In genomic region chr10:73552831-73553230, GRCm38 (mm10) we compare ENCODE assay signal across 10 mouse cellular contexts.
A peak's percentile ranks its signal among the peaks of the same experiment; 100 is the strongest.
DNase-seq lines count a peak whose midpoint lies in the region; ATAC-seq and TF ChIP-seq lines count a peak whose summit lies in the region.
"Had no signal": no experiment of that assay in that cellular context is flagged by ENCODE, and none has a peak within 500 bp of the region (broad histone marks: within the 10 kb centered on the region; RNA-seq: fewer than 3 reads in every experiment).

No protein-coding gene starts in this region.

- peak; percentile 16 for DNase-seq in cerebellum, adult 8-10 months
- no peak for DNase-seq in cerebellum, adult 11-12 months
- no peak for DNase-seq in lung, postnatal 0 days (ENCODE audit: low spot score)
- DNase-seq in lung, adult 18-20 months, result no peak
- peak; percentile 17 to 40 for DNase-seq in adrenal gland, postnatal 36 days
- DNase-seq in left cerebral cortex, postnatal 4 days, result peak; percentile 21
- DNase-seq in urinary bladder, postnatal 14 days (ENCODE audit: low spot score), result no peak

- H3K9ac ChIP-seq in lung, postnatal 0 days (replicated peaks; ENCODE audit: low read depth), result no peak overlapping the region
- H3K9ac ChIP-seq in forebrain, embryonic 16.5 days (replicated peaks; ENCODE audit: low read depth, low read length), result no peak overlapping the region
- H3K9ac ChIP-seq: liver, embryonic 15.5 days; neural tube, embryonic 13.5 days had no signal

- no peak overlapping the region for H3K27ac ChIP-seq in lung, postnatal 0 days (ENCODE audit: low read length)
- no peak overlapping the region for H3K27ac ChIP-seq in forebrain, embryonic 16.5 days (ENCODE audit: low read length)
- H3K27ac ChIP-seq: liver, embryonic 15.5 days; neural tube, embryonic 13.5 days had no signal

- H3K4me3 ChIP-seq in lung, postnatal 0 days (ENCODE audit: low read depth, low read length), result no peak overlapping the region
- no peak overlapping the region for H3K4me3 ChIP-seq in forebrain, embryonic 16.5 days (replicated peaks; ENCODE audit: low read length)
- H3K4me3 ChIP-seq: liver, embryonic 15.5 days; neural tube, embryonic 13.5 days had no signal

- intact Hi-C loops in left cerebral cortex, postnatal 4 days (cut with DNase I), result no loop called here

- 94% methylated on average over 10 of the region's 10 CpGs for WGBS in lung, postnatal 0 days
- 93% methylated on average over 10 of the region's 10 CpGs for WGBS in forebrain, embryonic 16.5 days

- TF ChIP-seq CTCF in lung, postnatal 0 days (IDR thresholded peaks at IDR 0.05), result peak; percentile 18; the same call in 1 of the 2 replicates

- no peaks in the 10 kb centered on the region for H3K36me3 ChIP-seq in lung, postnatal 0 days (ENCODE audit: insufficient read depth, low read length)
- no peaks in the 10 kb centered on the region for H3K36me3 ChIP-seq in forebrain, embryonic 16.5 days (ENCODE audit: control insufficient read depth, insufficient read depth)
- H3K36me3 ChIP-seq: liver, embryonic 15.5 days; neural tube, embryonic 13.5 days had no signal

- no peak for TF ChIP-seq EP300 in lung, postnatal 0 days (IDR thresholded peaks at IDR 0.05)

- H3K4me2 ChIP-seq in lung, postnatal 0 days (replicated peaks; ENCODE audit: low read depth, low read length), result no peak overlapping the region
- H3K4me2 ChIP-seq in forebrain, embryonic 16.5 days (ENCODE audit: low read length), result no peak overlapping the region
- H3K4me2 ChIP-seq: liver, embryonic 15.5 days; neural tube, embryonic 13.5 days had no signal

- ATAC-seq in lung, postnatal 0 days, result no peak
- no peak for ATAC-seq in forebrain, embryonic 16.5 days

- no peaks in the 10 kb centered on the region for H3K27me3 ChIP-seq in lung, postnatal 0 days (replicated peaks; ENCODE audit: insufficient read depth, low read length)
- H3K27me3 ChIP-seq in forebrain, embryonic 16.5 days (replicated peaks; ENCODE audit: control insufficient read depth, insufficient read depth, low read length), result no peaks in the 10 kb centered on the region
- H3K27me3 ChIP-seq: liver, embryonic 15.5 days; neural tube, embryonic 13.5 days had no signal

- H3K9me3 ChIP-seq in lung, postnatal 0 days (ENCODE audit: low read length), result no peaks in the 10 kb centered on the region
- H3K9me3 ChIP-seq in forebrain, embryonic 16.5 days (ENCODE audit: control insufficient read depth, low read length), result no peaks in the 10 kb centered on the region
- H3K9me3 ChIP-seq: liver, embryonic 15.5 days; neural tube, embryonic 13.5 days had no signal

- H3K4me1 ChIP-seq in lung, postnatal 0 days (ENCODE audit: insufficient read depth, low read depth, low read length), result no peaks in the 10 kb centered on the region
- H3K4me1 ChIP-seq in forebrain, embryonic 16.5 days (replicated peaks; ENCODE audit: control insufficient read depth, insufficient read depth, low read length), result no peaks in the 10 kb centered on the region
- H3K4me1 ChIP-seq: liver, embryonic 15.5 days; neural tube, embryonic 13.5 days had no signal

Comparison
In these comparisons a context has a peak if more than half of its experiments do, and no peak if none do; other contexts are left out.
1. DNase-seq: peak in cerebellum, adult 8-10 months (single experiment), adrenal gland, postnatal 36 days (2 of 2) and left cerebral cortex, postnatal 4 days (single experiment); none in cerebellum, adult 11-12 months (single experiment), lung, postnatal 0 days (single experiment), lung, adult 18-20 months (0 of 2) and urinary bladder, postnatal 14 days (single experiment).